Mouse (Mus musculus): Measurements from ENCODE around the gene Eif3d.
"Not testable (repeated sequence)": the region's sequence is repeated elsewhere in the genome, so short reads cannot be mapped to it uniquely, and the experiment has no call there.

Gene Eif3d

DNA sequence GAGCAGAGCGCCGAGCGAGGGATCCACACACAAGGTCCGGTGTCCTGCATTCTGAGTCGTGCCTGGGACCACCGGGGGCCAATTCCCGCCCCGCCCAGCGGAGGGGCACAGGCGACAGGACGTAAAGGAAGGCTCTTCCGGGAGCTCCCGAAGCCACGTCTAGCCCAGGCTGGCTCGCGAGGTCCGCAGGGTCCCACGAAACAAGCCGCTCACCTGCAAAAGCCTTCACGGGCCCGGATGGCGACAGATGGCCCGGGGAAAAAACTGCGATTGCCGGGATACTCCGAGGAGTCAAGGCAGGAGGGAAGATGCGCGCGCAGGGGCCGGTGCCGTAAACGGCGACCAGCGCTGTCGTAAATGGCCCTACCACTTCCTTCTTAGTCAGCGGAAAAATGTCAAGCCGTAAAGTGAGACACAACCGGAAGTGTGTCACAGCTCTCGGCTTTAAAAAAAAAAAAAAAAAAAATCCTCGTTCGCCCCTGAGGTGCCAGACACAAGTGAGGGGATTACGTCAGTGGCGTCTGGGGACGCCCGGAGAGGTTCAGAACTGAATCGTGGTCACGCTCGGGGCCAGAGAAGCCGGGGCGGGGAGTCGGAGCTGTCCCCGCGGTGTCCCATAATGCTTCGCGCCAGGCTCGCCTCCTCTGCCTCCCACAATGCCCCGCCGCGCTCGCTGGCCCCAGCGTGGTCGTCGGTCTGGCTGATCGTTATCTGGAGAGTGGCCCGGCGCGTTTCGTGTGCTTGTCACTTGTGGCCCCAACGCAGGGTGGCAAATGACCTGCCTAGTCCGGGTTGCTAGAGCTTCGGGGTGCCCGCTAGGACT is at the start of gene Eif3d:
TSS of gene Eif3d (minus strand) at position 344 of the 823 bp plus-strand sequence.
- peak; percentile 99 for DNase-seq (ENCODE audit: low spot score in 2 of 2)

DNA sequence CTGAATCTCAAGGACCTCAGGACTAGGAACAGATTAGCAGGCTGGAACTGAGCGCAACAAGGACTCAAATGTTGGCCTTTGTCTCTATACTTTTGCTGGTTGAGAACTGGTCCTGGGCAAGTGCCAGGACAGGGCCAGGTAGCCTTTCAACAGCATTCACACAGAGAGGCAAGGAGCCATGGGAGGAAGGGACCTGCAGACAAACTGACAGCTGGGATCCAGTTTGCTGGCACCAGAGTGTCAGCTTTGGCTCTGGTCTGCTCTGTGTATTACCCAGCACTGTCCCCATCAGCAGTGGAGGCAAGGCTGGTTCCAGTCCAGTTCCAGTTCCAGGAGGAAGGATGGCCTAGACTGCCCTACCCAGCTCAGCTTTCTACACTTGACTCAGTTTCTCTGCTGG is 43.4 kb upstream of the Eif3d start:
- DNase-seq (ENCODE audit: low spot score in 2 of 2): no peak

DNA sequence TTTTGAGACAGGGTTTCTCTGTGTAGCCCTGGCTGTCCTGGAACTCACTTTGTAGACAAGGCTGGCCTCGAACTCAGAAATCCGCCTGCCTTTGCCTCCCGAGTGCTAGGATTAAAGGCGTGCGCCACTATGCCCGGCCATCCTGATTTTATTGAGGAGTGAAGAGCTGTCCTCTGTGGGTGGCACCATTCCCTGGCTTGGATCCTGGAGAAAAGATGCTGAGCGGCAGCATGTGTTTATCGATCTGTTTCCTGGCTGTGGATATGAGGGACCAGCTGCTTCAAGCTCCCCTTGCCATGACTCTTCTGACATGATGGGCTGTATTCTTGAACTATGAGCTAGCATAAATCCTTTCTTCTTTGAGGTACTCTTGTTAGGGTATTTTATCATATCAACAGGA is 37.6 kb upstream of the Eif3d start:
- not testable (repeated sequence) for DNase-seq (ENCODE audit: low spot score in 2 of 2)

DNA sequence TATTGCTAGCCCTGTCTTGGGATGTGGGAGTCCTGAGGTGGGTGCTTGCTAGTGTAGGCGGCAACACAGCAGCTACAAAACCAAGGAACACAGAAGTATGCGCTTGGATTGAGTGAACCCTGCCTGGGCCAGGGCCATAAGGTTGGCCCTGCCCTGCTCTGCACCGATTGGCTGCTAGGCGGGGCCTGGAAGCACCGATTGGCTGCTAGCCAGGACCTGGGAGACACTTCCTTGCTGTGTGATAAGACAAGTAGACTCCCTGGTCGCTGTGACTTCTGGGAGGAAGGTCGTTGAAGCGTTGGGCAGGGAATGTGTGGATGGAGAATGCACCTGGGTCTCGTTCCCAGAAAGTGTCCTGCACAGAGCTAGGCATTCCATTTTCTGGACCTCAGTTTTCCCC is 33.3 kb upstream of the Eif3d start:
- no peak for DNase-seq (ENCODE audit: low spot score in 2 of 2)

DNA sequence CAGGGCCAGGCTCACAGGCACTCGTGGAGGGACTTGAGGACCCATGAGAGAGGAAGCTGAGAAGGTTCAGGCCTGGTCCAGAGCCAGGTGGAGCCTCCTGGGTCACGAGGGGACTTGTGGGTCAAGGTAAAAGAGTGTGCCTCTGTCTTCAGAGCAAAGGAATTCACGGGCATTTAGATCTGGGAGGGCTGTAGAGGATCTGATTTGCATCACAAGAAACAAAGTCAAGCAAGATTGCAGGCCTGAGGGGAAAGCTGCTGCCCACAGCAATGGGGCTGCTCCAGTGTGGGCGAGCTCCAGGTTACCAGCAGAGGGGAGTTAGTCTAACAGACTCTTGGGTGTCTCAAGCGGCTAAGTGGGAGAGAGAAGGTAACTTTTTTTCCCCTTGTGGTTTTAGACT is 30.8 kb upstream of the Eif3d start:
- no peak for DNase-seq (ENCODE audit: low spot score in 2 of 2)

DNA sequence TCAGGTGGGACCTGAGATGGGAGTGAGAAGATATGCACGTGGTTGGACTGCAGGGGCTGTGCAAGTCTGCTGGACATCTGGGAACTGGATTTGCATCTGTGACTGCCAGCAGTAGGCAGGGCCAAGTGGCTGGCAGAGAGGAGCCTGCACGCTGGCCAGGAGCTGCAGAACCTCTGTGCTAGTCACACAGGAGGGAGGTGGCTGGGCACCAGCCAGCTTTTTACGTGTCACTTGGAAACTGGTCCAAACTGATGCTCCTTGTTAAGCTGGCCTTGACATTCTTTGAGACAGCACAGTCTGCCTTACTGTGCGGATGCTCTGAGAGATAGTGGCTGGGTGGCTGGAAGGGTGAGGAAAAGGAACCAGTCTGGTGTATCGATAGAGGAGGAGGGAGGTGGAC is 17.9 kb upstream of the Eif3d start:
- DNase-seq (ENCODE audit: low spot score in 2 of 2): no peak

DNA sequence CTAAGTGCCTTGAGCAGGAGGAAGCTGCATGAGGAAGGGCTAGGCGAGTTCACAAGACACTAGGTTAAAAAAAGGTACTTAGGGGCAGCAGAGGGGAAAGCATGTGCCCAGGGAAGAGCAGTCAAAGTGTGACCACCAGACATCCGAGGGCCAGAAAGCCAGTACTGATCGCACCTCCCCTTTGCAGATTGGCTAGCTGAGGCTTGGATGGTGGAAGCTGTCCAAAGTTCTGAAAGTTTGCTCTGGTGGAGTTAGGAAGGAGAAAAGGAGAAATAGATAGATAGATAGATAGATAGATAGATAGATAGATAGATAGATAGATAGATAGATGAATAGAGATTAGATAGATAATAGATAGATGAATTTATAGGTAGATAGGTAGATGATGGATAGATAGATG is 12.8 kb upstream of the Eif3d start:
- no peak for DNase-seq (ENCODE audit: low spot score in 2 of 2)

DNA sequence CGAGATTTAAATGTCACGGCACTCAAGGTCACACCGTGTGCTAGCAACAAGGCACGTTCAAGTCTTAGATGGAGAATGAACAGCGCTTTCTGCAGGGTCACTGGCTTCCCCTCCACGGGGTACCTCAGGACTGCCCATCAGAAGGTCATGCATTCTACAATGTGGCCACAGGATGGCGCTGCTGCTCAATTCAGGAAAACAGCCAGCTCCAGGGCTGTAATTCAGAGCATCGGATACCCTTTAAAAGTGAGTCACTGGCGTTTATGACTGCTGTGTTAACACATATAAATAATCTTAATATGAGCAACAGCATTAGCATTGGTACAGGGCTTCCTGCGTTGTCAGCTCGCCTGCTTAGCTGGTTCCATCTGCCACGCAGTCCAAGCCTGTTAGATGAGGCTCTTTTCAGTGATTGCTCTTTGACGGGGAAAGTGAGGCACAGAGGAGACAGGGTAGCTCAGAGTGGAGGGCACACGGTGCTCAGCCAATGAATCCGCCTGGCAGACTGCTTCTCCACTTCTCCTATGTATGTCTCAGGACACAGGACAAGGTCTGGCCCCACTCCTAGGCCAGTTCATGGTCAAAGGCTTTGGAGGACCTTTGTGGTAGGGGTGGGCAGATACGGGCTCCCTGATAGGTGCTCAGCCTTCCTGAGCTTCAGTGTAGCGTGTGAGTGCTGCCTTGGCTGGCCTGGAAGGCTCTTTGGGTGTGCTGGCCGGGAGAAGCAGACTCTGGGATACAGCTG is 11.8 kb upstream of the Eif3d start:
- DNase-seq (ENCODE audit: low spot score in 2 of 2): peak; percentile 82 to 83

DNA sequence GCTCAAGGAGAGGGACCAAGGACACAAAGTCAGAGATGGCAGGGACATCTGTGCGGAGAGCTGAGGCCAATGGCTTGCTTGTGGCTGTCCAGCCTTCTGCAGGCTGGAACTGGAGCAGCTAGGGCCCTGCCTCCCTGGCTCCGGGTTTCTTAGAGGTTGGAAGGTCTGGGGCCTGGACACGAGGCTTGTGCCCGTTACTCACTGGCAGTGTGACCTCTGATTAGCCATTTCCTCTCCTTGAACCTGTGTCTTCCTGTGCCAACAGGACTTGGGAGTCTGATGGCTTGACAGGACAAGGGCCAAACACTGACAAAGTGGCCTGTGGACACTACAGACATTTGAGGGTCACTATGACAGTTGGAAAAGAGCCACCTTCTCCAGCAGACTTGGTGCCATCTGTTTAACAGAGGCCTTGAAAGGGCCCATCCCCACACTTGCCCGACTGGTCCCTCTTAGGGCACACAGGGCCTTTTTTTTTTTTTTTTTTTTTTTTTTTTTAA is 10.6 kb upstream of the Eif3d start:
- DNase-seq (ENCODE audit: low spot score in 2 of 2): no peak

DNA sequence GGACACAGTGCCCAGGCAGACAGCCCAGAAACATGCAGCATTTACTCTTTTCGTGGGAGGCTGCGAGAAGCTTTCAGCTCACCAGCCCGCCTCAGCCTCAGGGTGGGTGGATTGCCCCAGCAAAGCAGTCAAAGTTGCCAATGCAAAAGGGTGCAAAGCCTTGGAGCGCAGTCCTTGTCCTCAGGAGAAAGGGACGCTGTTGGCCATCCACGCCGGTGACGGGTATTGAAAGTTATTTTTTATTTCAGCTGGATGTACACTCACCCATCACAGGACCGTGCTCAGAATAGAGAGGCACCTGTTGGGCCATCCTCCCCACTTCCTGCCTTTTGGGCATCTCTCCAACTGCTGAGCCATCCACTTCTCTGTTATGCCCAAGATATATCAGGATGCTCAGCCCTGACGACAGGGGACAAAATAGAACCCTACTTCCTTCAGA is 8.8 kb upstream of the Eif3d start:
- DNase-seq (ENCODE audit: low spot score in 2 of 2): peak; percentile 31 to 34

DNA sequence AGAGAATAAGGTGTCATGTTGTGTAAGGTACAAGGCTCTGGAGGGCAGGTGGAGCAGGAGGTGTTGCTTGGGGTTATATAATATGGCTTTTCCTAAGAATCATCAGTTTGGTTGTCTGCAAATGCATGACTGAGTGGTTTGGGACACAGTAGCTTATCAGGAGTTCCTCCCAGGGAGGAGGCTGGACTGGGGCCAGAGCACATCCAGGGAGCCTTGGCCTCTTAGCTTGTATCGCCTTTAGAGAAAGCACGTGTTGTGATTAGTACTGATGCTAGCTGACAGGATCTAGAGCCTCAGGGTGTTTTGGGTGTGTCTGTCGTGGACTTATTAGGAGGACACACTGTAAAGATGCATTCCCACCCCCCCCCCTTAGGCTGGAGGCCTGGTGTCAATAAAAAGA is 7.0 kb upstream of the Eif3d start:
- DNase-seq (ENCODE audit: low spot score in 2 of 2): no peak

DNA sequence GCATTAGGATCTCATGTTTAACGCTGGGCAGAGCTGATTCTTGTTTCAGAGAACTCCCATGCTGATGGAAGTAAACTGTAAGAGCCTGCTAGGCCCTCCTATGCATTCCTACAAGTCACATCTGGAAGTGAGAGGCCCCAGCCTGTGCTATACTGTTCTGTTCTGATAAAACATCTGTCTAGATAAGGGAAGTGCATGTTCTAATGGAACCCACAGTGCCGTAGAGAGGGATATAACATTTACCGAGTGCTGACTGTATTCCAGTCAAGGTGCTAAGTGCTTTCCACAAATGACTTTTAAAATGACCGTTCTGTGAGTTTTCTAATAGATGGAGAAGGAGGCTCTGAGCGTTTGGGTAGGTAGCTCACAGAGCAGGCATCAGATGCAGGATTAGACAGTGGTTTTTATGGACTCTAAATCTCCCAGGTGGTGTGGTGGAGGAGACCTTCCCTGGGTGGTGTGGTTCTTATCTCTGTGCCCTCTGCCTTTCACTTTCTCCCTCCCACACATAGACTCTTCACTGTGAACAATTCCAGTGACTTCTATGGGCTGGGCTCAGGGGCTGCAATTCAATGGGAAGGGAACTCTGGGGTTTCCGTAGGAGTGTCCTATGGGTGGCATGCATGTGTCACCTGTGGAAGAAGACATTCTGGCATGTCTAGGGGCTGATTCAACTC is 3.7 kb upstream of the Eif3d start:
- no peak for DNase-seq (ENCODE audit: low spot score in 2 of 2)

DNA sequence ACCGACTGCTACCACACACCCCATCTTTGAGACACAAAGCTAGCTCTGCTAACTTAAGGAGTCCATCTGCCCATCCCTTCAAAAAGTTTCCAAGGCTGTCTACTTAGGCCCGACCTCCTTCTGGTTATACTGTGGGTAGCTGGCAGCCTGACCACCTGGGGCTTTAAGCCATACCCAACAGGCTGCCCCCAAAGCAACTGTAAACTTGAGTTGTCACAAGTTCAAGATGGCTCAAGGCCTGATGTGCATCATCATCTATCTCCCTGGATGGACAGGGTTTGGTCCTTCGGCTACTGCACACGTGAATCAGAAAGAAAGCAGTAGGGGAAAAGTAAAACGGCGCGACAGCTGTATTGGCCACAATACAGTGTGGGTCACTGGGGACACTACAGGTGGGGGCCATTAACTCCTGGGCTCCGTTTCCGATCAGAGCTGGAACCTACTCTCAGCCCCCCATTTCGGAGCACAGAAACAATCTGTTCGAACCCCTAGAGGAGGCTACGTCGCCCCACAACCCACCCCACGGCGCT is 608 bp downstream of the Eif3d start:
- no peak for DNase-seq (ENCODE audit: low spot score in 2 of 2)

DNA sequence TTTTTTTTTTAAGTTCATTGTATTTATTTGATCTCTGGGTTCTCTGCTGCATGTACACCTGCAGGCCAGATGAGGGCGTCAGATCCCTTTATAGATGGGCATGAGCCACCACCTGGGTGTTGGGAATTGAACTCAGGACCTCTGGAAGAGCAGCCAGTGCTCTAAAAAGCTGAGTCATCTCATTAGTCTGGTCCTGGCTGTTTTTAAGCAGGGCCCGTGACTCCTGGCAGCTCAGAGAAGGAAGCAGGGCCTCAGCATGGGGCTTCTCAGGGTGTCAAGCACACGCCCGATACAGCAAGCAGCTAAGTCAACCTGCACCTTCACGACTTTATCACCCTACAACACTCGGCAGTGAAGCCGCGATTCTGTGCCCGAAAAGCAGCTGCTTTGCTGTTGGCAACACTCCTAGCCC is 5.5 kb downstream of the Eif3d start:
- DNase-seq (ENCODE audit: low spot score in 2 of 2): no peak

DNA sequence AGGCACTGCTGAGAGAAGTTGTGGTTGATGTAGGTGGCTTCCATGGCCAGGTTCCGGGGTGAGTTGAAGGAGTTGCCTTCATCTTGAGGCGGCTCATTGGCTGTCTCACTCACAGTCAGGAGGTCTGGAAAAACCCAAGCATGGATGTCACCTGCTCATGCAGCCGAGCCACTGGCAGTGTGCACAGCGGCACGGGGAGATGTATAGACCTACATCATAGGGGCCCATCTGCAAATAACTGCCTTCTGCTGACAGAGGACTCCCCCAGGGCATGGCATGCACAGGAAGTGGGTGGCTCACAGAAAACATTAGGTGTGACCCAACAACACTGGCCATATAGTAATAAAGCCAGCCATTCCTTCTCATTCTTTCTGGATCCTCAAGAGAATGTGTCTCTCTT is 8.2 kb downstream of the Eif3d start:
- no peak for DNase-seq (ENCODE audit: low spot score in 2 of 2)

DNA sequence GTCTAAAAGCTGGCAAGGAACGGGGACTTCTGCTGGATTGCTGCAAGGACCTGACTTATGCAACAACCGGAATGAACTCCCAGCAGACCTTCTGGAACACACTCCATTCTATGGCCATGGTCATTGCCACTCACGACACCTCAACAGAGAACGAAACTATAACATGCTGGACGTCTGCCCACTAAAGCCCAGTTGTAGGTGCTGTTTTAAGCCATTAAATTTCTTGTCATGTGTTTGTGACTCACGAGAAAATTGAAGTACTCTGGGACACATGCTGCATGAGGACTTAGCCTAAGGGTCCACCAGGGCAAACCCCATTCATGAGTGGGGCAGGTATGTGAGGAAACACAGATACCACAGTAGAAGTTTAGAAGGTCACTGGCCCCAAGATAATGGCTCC is 9.9 kb downstream of the Eif3d start:
- DNase-seq (ENCODE audit: low spot score in 2 of 2): no peak

DNA sequence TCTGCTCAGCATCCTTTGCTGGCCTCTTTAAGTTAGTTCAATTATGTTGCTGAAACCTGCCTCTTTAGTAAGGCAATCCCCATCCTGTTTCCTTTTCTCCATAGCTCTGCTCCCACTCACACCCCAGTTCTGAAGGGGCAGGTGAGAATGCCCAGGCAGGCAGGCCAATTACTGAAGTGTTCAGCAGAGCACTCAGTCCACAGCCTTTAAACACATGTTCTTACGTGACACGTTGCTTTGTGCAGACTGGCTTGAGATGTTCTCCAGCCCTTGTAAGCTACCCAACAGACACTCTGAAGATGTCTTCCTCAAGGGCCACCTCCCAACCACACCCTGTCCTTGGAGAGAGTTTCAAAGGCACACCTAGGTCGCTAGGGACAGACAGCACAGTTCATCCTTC is 12.5 kb downstream of the Eif3d start:
- DNase-seq (ENCODE audit: low spot score in 2 of 2): no peak

DNA sequence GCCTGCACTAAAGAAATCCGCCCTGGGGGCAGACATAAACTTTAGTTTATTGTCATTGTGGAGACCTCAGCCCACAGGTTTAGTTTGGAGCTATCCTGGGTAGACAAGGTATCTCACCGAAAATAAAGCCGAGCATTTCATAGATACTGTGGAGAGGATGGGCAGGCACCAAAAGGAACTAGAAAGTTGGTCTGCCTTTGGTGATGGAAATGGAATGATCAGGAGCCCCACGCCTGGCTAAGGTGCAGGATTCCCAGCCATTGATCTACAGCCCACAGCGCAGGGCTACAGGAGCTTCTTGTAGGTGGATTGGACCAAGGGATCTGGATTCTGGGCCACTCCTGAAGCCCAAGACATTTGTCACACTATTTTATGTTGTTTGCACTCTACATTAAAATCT is 13.0 kb downstream of the Eif3d start:
- no peak for DNase-seq (ENCODE audit: low spot score in 2 of 2)

DNA sequence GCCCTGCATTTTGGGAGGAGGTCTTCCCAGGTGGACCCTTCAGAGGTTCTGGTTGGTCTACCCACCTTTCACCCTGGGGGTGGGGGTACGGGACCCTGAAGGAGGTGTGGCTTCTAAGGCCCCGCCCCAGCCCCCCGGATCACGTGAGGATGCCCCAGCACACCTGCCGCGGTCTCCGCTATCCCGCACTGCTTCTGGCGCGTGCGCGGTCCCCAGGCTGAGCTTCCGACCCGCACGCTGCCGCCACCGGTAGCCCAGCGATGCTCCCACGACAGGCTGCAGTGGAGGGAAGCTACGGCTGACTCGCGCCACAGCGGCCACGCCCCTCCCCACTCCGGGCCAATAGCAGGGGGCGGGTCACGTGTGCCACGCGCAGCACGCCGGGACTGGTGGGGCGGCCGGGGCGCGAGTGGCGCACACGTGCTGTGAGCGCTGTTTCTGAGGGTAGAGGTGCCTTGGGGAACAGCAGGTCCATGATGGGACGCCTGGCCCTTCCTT is 14.2 kb downstream of the Eif3d start, which contains the start of gene Foxred2:
TSS of gene Foxred2 (minus strand) at position 319 of the 498 bp plus-strand sequence.
- peak; percentile 63 to 76 for DNase-seq (ENCODE audit: low spot score in 2 of 2)

DNA sequence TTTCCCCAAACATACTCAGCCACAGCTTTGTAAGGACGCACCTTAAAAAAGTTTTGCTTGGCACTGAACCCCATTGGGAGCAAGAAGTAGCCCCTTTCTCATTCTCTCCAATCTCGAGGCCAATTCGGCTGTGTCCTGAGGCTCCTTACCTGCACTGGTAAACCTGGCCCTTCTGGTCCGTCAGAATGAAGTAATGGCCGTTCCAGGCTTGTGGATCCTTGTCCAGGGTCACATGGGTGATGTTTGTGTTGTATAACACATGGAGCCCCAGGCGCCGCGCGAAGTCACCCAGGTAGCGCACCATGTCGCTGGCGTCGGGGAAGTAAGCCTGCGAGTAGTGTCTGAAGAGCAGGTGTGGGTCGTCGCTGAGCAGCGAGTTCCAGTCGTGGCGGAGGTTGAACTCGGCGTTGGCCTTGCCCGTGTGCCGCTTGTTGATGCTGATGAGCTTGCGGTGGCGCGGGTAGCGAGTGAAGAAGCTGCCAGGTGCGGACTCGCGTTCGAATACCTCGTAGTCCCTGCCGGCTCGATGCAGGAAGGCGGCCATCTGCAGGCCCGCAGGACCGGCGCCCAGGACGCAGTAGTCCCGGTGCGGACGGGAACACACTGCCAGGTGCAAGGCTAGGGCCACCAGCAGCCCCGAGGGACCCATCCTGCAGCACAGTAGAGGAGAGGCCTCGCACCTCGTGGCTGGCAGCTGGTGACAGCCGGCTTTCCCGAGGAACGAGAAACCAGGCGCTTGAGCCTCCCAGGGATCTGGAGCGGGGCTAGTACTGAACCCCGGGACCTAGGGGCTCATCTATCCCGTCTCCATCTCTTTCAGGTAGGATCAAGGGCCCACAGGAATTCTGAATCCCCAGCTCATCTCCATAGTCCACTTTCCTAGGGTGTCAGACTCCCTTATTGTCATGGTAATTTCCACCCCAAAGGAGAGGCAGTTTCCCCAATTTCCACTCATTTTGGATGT is 14.9 kb downstream of the Eif3d start:
- DNase-seq (ENCODE audit: low spot score in 2 of 2): no peak

DNA sequence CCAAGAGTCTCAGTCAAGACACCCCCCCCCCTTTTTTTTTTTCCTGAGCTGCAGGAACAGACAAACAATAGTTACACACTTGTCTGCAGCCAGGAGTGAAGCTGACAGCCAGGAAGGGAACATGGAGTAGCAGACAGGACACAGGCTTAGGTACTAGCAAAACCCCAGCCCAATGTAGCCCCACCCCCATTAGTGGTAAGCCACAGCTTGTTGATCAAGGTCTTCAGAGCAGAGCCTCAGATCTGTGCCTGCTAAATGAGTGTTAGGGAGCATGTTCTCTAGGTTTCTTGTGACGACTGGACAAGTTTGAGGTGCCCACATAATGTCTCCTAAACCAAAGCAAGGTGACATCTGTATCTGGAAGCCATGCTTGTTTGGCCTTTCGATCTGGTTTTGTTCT is 16.3 kb downstream of the Eif3d start:
- no peak for DNase-seq (ENCODE audit: low spot score in 2 of 2)
